In the genomic region with DNA sequence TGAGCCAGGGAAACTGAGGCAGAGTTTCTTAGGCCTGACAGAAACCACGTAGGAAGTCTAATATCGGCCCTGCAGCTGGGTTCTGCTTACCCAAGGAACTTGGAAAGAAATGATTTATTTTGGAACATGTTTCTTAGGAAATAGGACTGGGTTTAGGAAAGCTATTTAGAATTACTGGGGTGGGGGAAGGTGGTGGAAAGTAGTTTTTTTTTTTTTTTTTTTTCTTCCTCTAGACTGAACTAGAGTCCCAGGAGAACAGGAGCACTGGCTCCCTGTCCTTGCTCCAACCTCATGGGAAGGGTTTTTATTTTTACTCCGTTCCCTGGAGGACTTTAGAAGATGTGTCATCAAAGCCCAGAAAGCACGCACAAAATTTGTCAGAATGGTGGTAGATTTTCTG, we compare ENCODE assay signal across 8 mouse cellular contexts. TPM values are rescaled to one million over a fixed set of nuclear protein-coding genes. Genes with fewer than 3 reads are reported as not detected.
DNase-seq lines count a peak whose midpoint lies in the region; ATAC-seq lines count a peak whose summit lies in the region.

No protein-coding gene starts in this region.

- H3K4me2 ChIP-seq in lung, embryonic 15.5 days: peak overlapping the region; percentile 96
- peak overlapping the region; percentile 85 for H3K4me2 ChIP-seq in forebrain, embryonic 13.5 days
- H3K4me2 ChIP-seq in limb, embryonic 13.5 days (replicated peaks): peak overlapping the region; percentile 93
- H3K4me2 ChIP-seq in stomach, embryonic 14.5 days (replicated peaks; ENCODE audit: low read depth, low read length): peak overlapping the region; percentile 96

- H3K9ac ChIP-seq in lung, embryonic 15.5 days: no peak overlapping the region
- H3K9ac ChIP-seq in forebrain, embryonic 13.5 days: peak overlapping the region; percentile 88
- H3K9ac ChIP-seq in limb, embryonic 13.5 days: peak overlapping the region; percentile 77; the same call in 1 of the 2 replicates
- no peak overlapping the region for H3K9ac ChIP-seq in stomach, embryonic 14.5 days (replicated peaks; ENCODE audit: low read depth, low read length)

- H3K36me3 ChIP-seq in lung, embryonic 15.5 days: no peaks in the 10 kb centered on the region
- H3K36me3 ChIP-seq in forebrain, embryonic 13.5 days (ENCODE audit: poor library complexity, severe bottlenecking): peaks cover 11% of the 10 kb centered on the region
- H3K36me3 ChIP-seq in limb, embryonic 13.5 days: no peaks in the 10 kb centered on the region; the same call in 1 of the 2 replicates
- H3K36me3 ChIP-seq in stomach, embryonic 14.5 days (ENCODE audit: control insufficient read depth, insufficient read depth, low read length): no peaks in the 10 kb centered on the region

- peak overlapping the region; percentile 77; the same call in 1 of the 2 replicates for H3K4me3 ChIP-seq in lung, embryonic 15.5 days
- H3K4me3 ChIP-seq in forebrain, embryonic 13.5 days: peak overlapping the region; percentile 78
- H3K4me3 ChIP-seq in limb, embryonic 13.5 days: peak overlapping the region; percentile 73
- H3K4me3 ChIP-seq in stomach, embryonic 14.5 days (ENCODE audit: low read depth, low read length): peak overlapping the region; percentile 71; the same call in 1 of the 2 replicates

- H3K4me1 ChIP-seq in lung, embryonic 15.5 days: peaks cover 33% of the 10 kb centered on the region
- peaks cover 65% of the 10 kb centered on the region for H3K4me1 ChIP-seq in forebrain, embryonic 13.5 days
- H3K4me1 ChIP-seq in limb, embryonic 13.5 days: peaks cover 24% of the 10 kb centered on the region
- H3K4me1 ChIP-seq in stomach, embryonic 14.5 days (ENCODE audit: control insufficient read depth, insufficient read depth, low read length): peaks cover 14% of the 10 kb centered on the region

- no peaks in the 10 kb centered on the region for H3K27me3 ChIP-seq in lung, embryonic 15.5 days
- H3K27me3 ChIP-seq in forebrain, embryonic 13.5 days: no peaks in the 10 kb centered on the region
- peaks cover 3% of the 10 kb centered on the region; the same call in 1 of the 2 replicates for H3K27me3 ChIP-seq in limb, embryonic 13.5 days
- no peaks in the 10 kb centered on the region for H3K27me3 ChIP-seq in stomach, embryonic 14.5 days (ENCODE audit: control insufficient read depth, insufficient read depth, low read length)

- H3K9me3 ChIP-seq in lung, embryonic 15.5 days: no peaks in the 10 kb centered on the region
- no peaks in the 10 kb centered on the region for H3K9me3 ChIP-seq in forebrain, embryonic 13.5 days (replicated peaks)
- no peaks in the 10 kb centered on the region for H3K9me3 ChIP-seq in limb, embryonic 13.5 days
- H3K9me3 ChIP-seq in stomach, embryonic 14.5 days (ENCODE audit: control insufficient read depth, low read depth, low read length): no peaks in the 10 kb centered on the region

- 58% methylated on average over 4 of the region's 4 CpGs for WGBS in lung, embryonic 15.5 days
- 68% methylated on average over 4 of the region's 4 CpGs for WGBS in forebrain, embryonic 13.5 days
- 59% methylated on average over 4 of the region's 4 CpGs for WGBS in limb, embryonic 13.5 days
- 63% methylated on average over 4 of the region's 4 CpGs for WGBS in stomach, embryonic 14.5 days

- no peak for DNase-seq in lung, postnatal 4 days
- DNase-seq in urinary bladder, postnatal 25 days (ENCODE audit: low spot score): no peak
- no peak for DNase-seq in frontal cortex, adult 2 months (ENCODE audit: extremely low spot score in 1 of 2, low spot score in 1 of 2)

- ATAC-seq in lung, embryonic 15.5 days (ENCODE audit: borderline replicate concordance, extremely low read depth, low FRiP score, low TSS enrichment): no peak
- no peak for ATAC-seq in forebrain, embryonic 13.5 days
- ATAC-seq in limb, embryonic 13.5 days (ENCODE audit: low FRiP score, low read depth): no peak
- ATAC-seq in stomach, embryonic 14.5 days (ENCODE audit: insufficient number of reproducible peaks, insufficient read depth, low FRiP score, low read depth): no peak
- no peak for ATAC-seq in CD4-positive, CD25-positive, alpha-beta regulatory T cell, adult 4 months

- no peak overlapping the region for H3K27ac ChIP-seq in lung, embryonic 15.5 days
- H3K27ac ChIP-seq in forebrain, embryonic 13.5 days: no peak overlapping the region
- no peak overlapping the region for H3K27ac ChIP-seq in limb, embryonic 13.5 days
- no peak overlapping the region for H3K27ac ChIP-seq in stomach, embryonic 14.5 days (ENCODE audit: low read length)

RNA-seq across cellular contexts. Expression of a gene that starts 3.1 kb away (rescaled TPM):
- 47.4 and 50.3 TPM in 2 replicates for polyA plus RNA-seq in lung, embryonic 15.5 days (2015; fragmentation: Nextera tagmentation; extraction: Ambion mirVana)
- 61.3 and 67.0 TPM in 2 replicates for polyA plus RNA-seq in forebrain, embryonic 13.5 days (2015; fragmentation: Nextera tagmentation; extraction: Ambion mirVana)
- 35.7 and 39.7 TPM in 2 replicates for polyA plus RNA-seq in limb, embryonic 13.5 days (2015; fragmentation: Nextera tagmentation; extraction: Ambion mirVana)
- 47.6 and 52.7 TPM in 2 replicates for polyA plus RNA-seq in stomach, embryonic 14.5 days (2014; fragmentation: Nextera tagmentation; extraction: Ambion mirVana)
- 1 to 10 TPM; 1.1 to 1.5 TPM for polyA plus RNA-seq in CD4-positive, CD25-positive, alpha-beta regulatory T cell, adult 4 months (2017; shearing (Covaris generic))
- polyA plus RNA-seq in frontal cortex, adult 2 months (2012; rRNA removed): 41.3 and 41.4 TPM in 2 replicates

RNA-seq across cellular contexts. Expression of a gene that starts 4.4 kb away (rescaled TPM):
- 7.9 and 8.5 TPM in 2 replicates for polyA plus RNA-seq in lung, embryonic 15.5 days (2015; fragmentation: Nextera tagmentation; extraction: Ambion mirVana)
- polyA plus RNA-seq in forebrain, embryonic 13.5 days (2015; fragmentation: Nextera tagmentation; extraction: Ambion mirVana): 155 and 197 TPM in 2 replicates
- 10.0 and 12.0 TPM in 2 replicates for polyA plus RNA-seq in limb, embryonic 13.5 days (2015; fragmentation: Nextera tagmentation; extraction: Ambion mirVana)
- polyA plus RNA-seq in stomach, embryonic 14.5 days (2014; fragmentation: Nextera tagmentation; extraction: Ambion mirVana): 11.6 and 14.2 TPM in 2 replicates
- polyA plus RNA-seq in CD4-positive, CD25-positive, alpha-beta regulatory T cell, adult 4 months (2017; shearing (Covaris generic)): under 1 TPM in 1 of 2 experiments, not detected in 1; 0.23 TPM
- 155 and 173 TPM in 2 replicates for polyA plus RNA-seq in frontal cortex, adult 2 months (2012; rRNA removed)

RNA-seq across cellular contexts. Expression of a gene that starts 20.9 kb away (rescaled TPM):
- 22.4 and 24.0 TPM in 2 replicates for polyA plus RNA-seq in lung, embryonic 15.5 days (2015; fragmentation: Nextera tagmentation; extraction: Ambion mirVana)
- polyA plus RNA-seq in forebrain, embryonic 13.5 days (2015; fragmentation: Nextera tagmentation; extraction: Ambion mirVana): 2.3 and 2.5 TPM in 2 replicates
- polyA plus RNA-seq in limb, embryonic 13.5 days (2015; fragmentation: Nextera tagmentation; extraction: Ambion mirVana): 8.3 and 9.5 TPM in 2 replicates
- polyA plus RNA-seq in stomach, embryonic 14.5 days (2014; fragmentation: Nextera tagmentation; extraction: Ambion mirVana): 22.4 and 23.0 TPM in 2 replicates
- polyA plus RNA-seq in CD4-positive, CD25-positive, alpha-beta regulatory T cell, adult 4 months (2017; shearing (Covaris generic)): 100 to 1,000 TPM; 174 to 204 TPM
- 9.0 and 9.1 TPM in 2 replicates for polyA plus RNA-seq in frontal cortex, adult 2 months (2012; rRNA removed)

RNA-seq across cellular contexts. Expression of a gene that starts 27.1 kb away (rescaled TPM):
- polyA plus RNA-seq in lung, embryonic 15.5 days (2015; fragmentation: Nextera tagmentation; extraction: Ambion mirVana): 299 and 334 TPM in 2 replicates
- 338 and 387 TPM in 2 replicates for polyA plus RNA-seq in forebrain, embryonic 13.5 days (2015; fragmentation: Nextera tagmentation; extraction: Ambion mirVana)
- polyA plus RNA-seq in limb, embryonic 13.5 days (2015; fragmentation: Nextera tagmentation; extraction: Ambion mirVana): 328 and 347 TPM in 2 replicates
- polyA plus RNA-seq in stomach, embryonic 14.5 days (2014; fragmentation: Nextera tagmentation; extraction: Ambion mirVana): 373 and 398 TPM in 2 replicates
- polyA plus RNA-seq in CD4-positive, CD25-positive, alpha-beta regulatory T cell, adult 4 months (2017; shearing (Covaris generic)): 100 to 1,000 TPM; 407 to 740 TPM
- polyA plus RNA-seq in frontal cortex, adult 2 months (2012; rRNA removed): 480 and 588 TPM in 2 replicates

RNA-seq across cellular contexts. Expression of a gene that starts 44.0 kb away (rescaled TPM):
- 12.8 and 13.4 TPM in 2 replicates for polyA plus RNA-seq in lung, embryonic 15.5 days (2015; fragmentation: Nextera tagmentation; extraction: Ambion mirVana)
- polyA plus RNA-seq in forebrain, embryonic 13.5 days (2015; fragmentation: Nextera tagmentation; extraction: Ambion mirVana): 1.2 TPM in 2 replicates
- 15.3 and 15.7 TPM in 2 replicates for polyA plus RNA-seq in limb, embryonic 13.5 days (2015; fragmentation: Nextera tagmentation; extraction: Ambion mirVana)
- polyA plus RNA-seq in stomach, embryonic 14.5 days (2014; fragmentation: Nextera tagmentation; extraction: Ambion mirVana): 18.0 and 24.1 TPM in 2 replicates
- 1 to 10 TPM; 1.7 to 2.1 TPM for polyA plus RNA-seq in CD4-positive, CD25-positive, alpha-beta regulatory T cell, adult 4 months (2017; shearing (Covaris generic))
- 4.1 and 6.6 TPM in 2 replicates for polyA plus RNA-seq in frontal cortex, adult 2 months (2012; rRNA removed)

Comparison
In these comparisons a context has a peak if more than half of its experiments do, and no peak if none do; other contexts are left out.
1. H3K9ac ChIP-seq: peak in forebrain, embryonic 13.5 days (single experiment) and limb, embryonic 13.5 days (single experiment); none in lung, embryonic 15.5 days (single experiment) and stomach, embryonic 14.5 days (single experiment).
2. RNA of a gene that starts 3.1 kb away (polyA plus RNA-seq): 61.3 to 67.0 TPM in forebrain, embryonic 13.5 days, 47.4 to 50.3 TPM in lung, embryonic 15.5 days, 47.6 to 52.7 TPM in stomach, embryonic 14.5 days, 41.3 to 41.4 TPM in frontal cortex, adult 2 months and 35.7 to 39.7 TPM in limb, embryonic 13.5 days; 1.1 to 1.5 TPM in CD4-positive, CD25-positive, alpha-beta regulatory T cell, adult 4 months; every median in the first group is over 10 times any median in the second.
3. RNA of a gene that starts 4.4 kb away (polyA plus RNA-seq): 155 to 197 TPM in forebrain, embryonic 13.5 days and 155 to 173 TPM in frontal cortex, adult 2 months; 10.0 to 12.0 TPM in limb, embryonic 13.5 days, 11.6 to 14.2 TPM in stomach, embryonic 14.5 days, 7.9 to 8.5 TPM in lung, embryonic 15.5 days and 0.23 TPM in CD4-positive, CD25-positive, alpha-beta regulatory T cell, adult 4 months; every median in the first group is over 10 times any median in the second.
4. Peak in every context shown above with its lines, with median percentiles within 50 percentile points of each other: H3K4me2 ChIP-seq and H3K4me3 ChIP-seq.